Mouse (Mus musculus): ENCODE measurements around the gene Ugt2b36. TPM values are rescaled to one million over a fixed set of nuclear protein-coding genes. Genes with fewer than 3 reads are reported as not detected.
"Not testable (repeated sequence)": the region's sequence is repeated elsewhere in the genome, so short reads cannot be mapped to it uniquely, and the experiment has no call there.

Gene Ugt2b36
- polyA plus RNA-seq (2015; fragmentation: Nextera tagmentation; extraction: Ambion mirVana): not detected in 2 replicates

- WGBS: 90% methylated on average over 1 of the region's 1 CpGs
- Histone ChIP-seq H3K36me3 (no peaks in the 10 kb centered on the region), H3K4me3 (no peak within 1 kb of the TSS), H3K4me1 (no peaks in the 10 kb centered on the region), H3K27ac (no peak within 1 kb of the TSS), H3K9ac (no peak within 1 kb of the TSS), H3K4me2 (no peak within 1 kb of the TSS), H3K27me3 (no peaks in the 10 kb centered on the region), H3K9me3 (no peaks in the 10 kb centered on the region)
- no peak for ATAC-seq (ENCODE audit: insufficient number of reproducible peaks, low FRiP score, low TSS enrichment, low read depth)
Observed at GRCm38 (mm10) chr5:87092346-87093027, at the start of gene Ugt2b36. Ugt2b36 (minus strand) TSS chr5:87092555.

GRCm38 (mm10) chr5:87140196-87140595, 47.8 kb upstream of the Ugt2b36 start, which contains the start of gene Ugt2b5:
Ugt2b5 (minus strand) TSS chr5:87140318.
- H3K4me1 ChIP-seq; H3K4me2 ChIP-seq; H3K9ac ChIP-seq; H3K36me3 ChIP-seq; H3K4me3 ChIP-seq; H3K27ac ChIP-seq; H3K9me3 ChIP-seq; ATAC-seq (ENCODE audit: insufficient number of reproducible peaks, low FRiP score, low TSS enrichment, low read depth); H3K27me3 ChIP-seq: not testable (repeated sequence)
- WGBS: 91% methylated on average over 1 of the region's 2 CpGs

GRCm38 (mm10) chr5:87103697-87104096, 11.3 kb upstream of the Ugt2b36 start:
- not testable (repeated sequence) for H3K36me3 ChIP-seq; H3K4me2 ChIP-seq; H3K9me3 ChIP-seq; H3K4me3 ChIP-seq; H3K27me3 ChIP-seq; H3K4me1 ChIP-seq; H3K9ac ChIP-seq; H3K27ac ChIP-seq; ATAC-seq (ENCODE audit: insufficient number of reproducible peaks, low FRiP score, low TSS enrichment, low read depth)
- WGBS: 93% methylated on average over 1 of the region's 1 CpGs

GRCm38 (mm10) chr5:87091111-87091510, 1.2 kb downstream of the Ugt2b36 start:
- Histone ChIP-seq H3K4me1 (no peaks in the 10 kb centered on the region), H3K9ac (no peak overlapping the region), H3K27ac (no peak overlapping the region), H3K4me2 (no peak overlapping the region), H3K27me3 (no peaks in the 10 kb centered on the region), H3K36me3 (no peaks in the 10 kb centered on the region), H3K9me3 (no peaks in the 10 kb centered on the region), H3K4me3 (no peak overlapping the region)
- ATAC-seq (ENCODE audit: insufficient number of reproducible peaks, low FRiP score, low TSS enrichment, low read depth): no peak

- no peak overlapping the region for H3K9ac ChIP-seq
Observed at GRCm38 (mm10) chr5:87089264-87089663, 3.1 kb downstream of the Ugt2b36 start.

GRCm38 (mm10) chr5:87086269-87086668, 6.1 kb downstream of the Ugt2b36 start:
- Histone ChIP-seq H3K36me3 (no peaks in the 10 kb centered on the region), H3K9me3 (no peaks in the 10 kb centered on the region), H3K27ac (no peak overlapping the region), H3K27me3 (no peaks in the 10 kb centered on the region), H3K4me3 (no peak overlapping the region), H3K4me2 (no peak overlapping the region), H3K4me1 (no peaks in the 10 kb centered on the region), H3K9ac (no peak overlapping the region)
- WGBS: 79% methylated on average over 3 of the region's 3 CpGs
- ATAC-seq (ENCODE audit: insufficient number of reproducible peaks, low FRiP score, low TSS enrichment, low read depth): no peak

More at GRCm38 (mm10) chr5:87089264-87089663, 3.1 kb downstream of the Ugt2b36 start:
- Histone ChIP-seq H3K36me3 (no peaks in the 10 kb centered on the region), H3K4me3 (no peak overlapping the region), H3K4me2 (no peak overlapping the region), H3K27me3 (no peaks in the 10 kb centered on the region), H3K27ac (no peak overlapping the region), H3K9me3 (no peaks in the 10 kb centered on the region), H3K4me1 (no peaks in the 10 kb centered on the region)
- no peak for ATAC-seq (ENCODE audit: insufficient number of reproducible peaks, low FRiP score, low TSS enrichment, low read depth)

GRCm38 (mm10) chr5:87030624-87031023, 61.7 kb downstream of the Ugt2b36 start:
- no peak overlapping the region for H3K27ac ChIP-seq
- H3K4me1 ChIP-seq: no peaks in the 10 kb centered on the region
- H3K9me3 ChIP-seq: no peaks in the 10 kb centered on the region
- no peak overlapping the region for H3K4me2 ChIP-seq
- ATAC-seq (ENCODE audit: insufficient number of reproducible peaks, low FRiP score, low TSS enrichment, low read depth): no peak
- no peak overlapping the region for H3K4me3 ChIP-seq
- H3K27me3 ChIP-seq: no peaks in the 10 kb centered on the region
- H3K36me3 ChIP-seq: no peaks in the 10 kb centered on the region
- no peak overlapping the region for H3K9ac ChIP-seq
- WGBS: 88% methylated on average over 1 of the region's 1 CpGs

- no peak for ATAC-seq (ENCODE audit: insufficient number of reproducible peaks, low FRiP score, low TSS enrichment, low read depth)
- H3K9ac ChIP-seq: no peak overlapping the region
- WGBS: 72% methylated on average over 3 of the region's 3 CpGs
- H3K36me3 ChIP-seq: no peaks in the 10 kb centered on the region
- no peak overlapping the region for H3K4me2 ChIP-seq
- no peaks in the 10 kb centered on the region for H3K9me3 ChIP-seq
- no peak overlapping the region for H3K4me3 ChIP-seq
- no peaks in the 10 kb centered on the region for H3K4me1 ChIP-seq
- H3K27me3 ChIP-seq: no peaks in the 10 kb centered on the region
- no peak overlapping the region for H3K27ac ChIP-seq
Observed at GRCm38 (mm10) chr5:87027359-87027758, 65.0 kb downstream of the Ugt2b36 start.

Other genes starting within 250 kb of the Ugt2b36 start
- gene Ugt2b34, start 185.6 kb downstream of the Ugt2b36 start, polyA plus RNA-seq (2015; fragmentation: Nextera tagmentation; extraction: Ambion mirVana): 0.12 and 0.19 TPM in 2 replicates
- gene Ugt2b1, start 166.0 kb downstream of the Ugt2b36 start, polyA plus RNA-seq (2015; fragmentation: Nextera tagmentation; extraction: Ambion mirVana): not detected in 2 replicates
- gene Ugt2b35, start 91.7 kb downstream of the Ugt2b36 start, polyA plus RNA-seq (2015; fragmentation: Nextera tagmentation; extraction: Ambion mirVana): not detected in 2 replicates
- not detected in 2 replicates for gene Ugt2b5, start 47.8 kb upstream of the Ugt2b36 start, polyA plus RNA-seq (2015; fragmentation: Nextera tagmentation; extraction: Ambion mirVana)
- gene Ugt2b37, start 162.2 kb upstream of the Ugt2b36 start, polyA plus RNA-seq (2015; fragmentation: Nextera tagmentation; extraction: Ambion mirVana): not detected in 2 replicates
- gene Ugt2a3, start 244.6 kb upstream of the Ugt2b36 start, polyA plus RNA-seq (2015; fragmentation: Nextera tagmentation; extraction: Ambion mirVana): not detected in 2 replicates